Mouse (Mus musculus) bone marrow macrophage, adult 2 months (primary cell): ENCODE measurements around the gene Slc25a16.

Source experiments
- CTCF ChIP-seq: IDR thresholded peaks from 2 replicates; pipeline ENCODE4 v1.5.1; 2012; ENCODE audit warnings: low read depth, mild to moderate bottlenecking, low read length, moderate library complexity
- POLR2A ChIP-seq: IDR thresholded peaks from 2 replicates; pipeline ENCODE4 v1.6.1; 2012; ENCODE audit warnings: mild to moderate bottlenecking, low read depth, low read length, borderline replicate concordance

GRCm38 (mm10) chr10:62984495-62984894 lies 64.1 kb downstream of the Slc25a16 start:
- TF ChIP-seq POLR2A: no peak
- no peak for TF ChIP-seq CTCF
